Mouse (Mus musculus): ENCODE measurements around the gene Dguok. TPM values are rescaled to one million over a fixed set of nuclear protein-coding genes. Genes with fewer than 3 reads are reported as not detected.

The Dguok gene
- polyA plus RNA-seq, 1 experiment, result 54.9 TPM

- 51% methylated on average over 3 of the region's 3 CpGs for WGBS
- H3K4me1 ChIP-seq (ENCODE audit: control insufficient read depth, insufficient read depth, low read length), result peaks cover 15% of the 10 kb centered on the region
- no peak for DNase-seq
- TF ChIP-seq POLR2A (IDR thresholded peaks at IDR 0.05; ENCODE audit: borderline replicate concordance, extremely low read depth, low read depth, low read length) (0 out of 2 replicates have a peak, but pooled peaks have one; percentile 25), CTCF (IDR thresholded peaks at IDR 0.05; ENCODE audit: insufficient read depth, low read length) (no peak)
- no peak overlapping the region for H3K4me3 ChIP-seq (replicated peaks; ENCODE audit: extremely low read depth, low read depth, low read length)
Observed at GRCm38 (mm10) chr6:83502656-83503055, 4.1 kb downstream of the Dguok start.

- DNase-seq, result no peak
- no peak for TF ChIP-seq POLR2A (IDR thresholded peaks at IDR 0.05; ENCODE audit: borderline replicate concordance, extremely low read depth, low read depth, low read length)
- no peak for TF ChIP-seq CTCF (IDR thresholded peaks at IDR 0.05; ENCODE audit: insufficient read depth, low read length)
- WGBS, result 73% methylated on average over 9 of the region's 9 CpGs
- Histone ChIP-seq H3K4me3 (replicated peaks; ENCODE audit: extremely low read depth, low read depth, low read length) (no peak overlapping the region), H3K4me1 (ENCODE audit: control insufficient read depth, insufficient read depth, low read length) (peaks cover 16% of the 10 kb centered on the region)
Observed at GRCm38 (mm10) chr6:83501524-83502310, 5.1 kb downstream of the Dguok start.

- WGBS, result 70% methylated on average over 3 of the region's 3 CpGs
- DNase-seq, result no peak
- no peak overlapping the region for H3K4me3 ChIP-seq (replicated peaks; ENCODE audit: extremely low read depth, low read depth, low read length)
- peak; percentile 43; the same call in 1 of the 2 replicates for TF ChIP-seq CTCF (IDR thresholded peaks at IDR 0.05; ENCODE audit: insufficient read depth, low read length)
- TF ChIP-seq POLR2A (IDR thresholded peaks at IDR 0.05; ENCODE audit: borderline replicate concordance, extremely low read depth, low read depth, low read length), result no peak
- H3K4me1 ChIP-seq (ENCODE audit: control insufficient read depth, insufficient read depth, low read length), result peaks cover 22% of the 10 kb centered on the region
Observed at GRCm38 (mm10) chr6:83500462-83500861, 6.3 kb downstream of the Dguok start.

GRCm38 (mm10) chr6:83499078-83499477 is 7.7 kb downstream of the Dguok start:
- TF ChIP-seq CTCF (IDR thresholded peaks at IDR 0.05; ENCODE audit: insufficient read depth, low read length) (no peak), POLR2A (IDR thresholded peaks at IDR 0.05; ENCODE audit: borderline replicate concordance, extremely low read depth, low read depth, low read length) (no peak)
- H3K4me3 ChIP-seq (replicated peaks; ENCODE audit: extremely low read depth, low read depth, low read length), result no peak overlapping the region
- 94% methylated on average over 10 of the region's 10 CpGs for WGBS

GRCm38 (mm10) chr6:83496753-83497710 is 9.7 kb downstream of the Dguok start:
- TF ChIP-seq POLR2A (IDR thresholded peaks at IDR 0.05; ENCODE audit: borderline replicate concordance, extremely low read depth, low read depth, low read length), result no peak
- no peak for TF ChIP-seq CTCF (IDR thresholded peaks at IDR 0.05; ENCODE audit: insufficient read depth, low read length)
- peaks cover 13% of the 10 kb centered on the region; the same call in 1 of the 2 replicates for H3K4me1 ChIP-seq (ENCODE audit: control insufficient read depth, insufficient read depth, low read length)
- no peak for DNase-seq
- H3K4me3 ChIP-seq (replicated peaks; ENCODE audit: extremely low read depth, low read depth, low read length), result no peak overlapping the region
- WGBS, result 67% methylated on average over 22 of the region's 22 CpGs

More at GRCm38 (mm10) chr6:83499078-83499477, 7.7 kb downstream of the Dguok start:
- peaks cover 19% of the 10 kb centered on the region for H3K4me1 ChIP-seq (ENCODE audit: control insufficient read depth, insufficient read depth, low read length)
- no peak for DNase-seq

- Histone ChIP-seq H3K4me1 (ENCODE audit: control insufficient read depth, insufficient read depth, low read length) (peaks cover 9% of the 10 kb centered on the region; the same call in 1 of the 2 replicates), H3K4me3 (replicated peaks; ENCODE audit: extremely low read depth, low read depth, low read length) (no peak overlapping the region)
- WGBS, result 61% methylated on average over 9 of the region's 9 CpGs
- no peak for DNase-seq
- TF ChIP-seq CTCF (IDR thresholded peaks at IDR 0.05; ENCODE audit: insufficient read depth, low read length), result no peak
- no peak for TF ChIP-seq POLR2A (IDR thresholded peaks at IDR 0.05; ENCODE audit: borderline replicate concordance, extremely low read depth, low read depth, low read length)
Observed at GRCm38 (mm10) chr6:83496009-83496752, 10.6 kb downstream of the Dguok start.

GRCm38 (mm10) chr6:83490622-83491021 is 16.1 kb downstream of the Dguok start:
- TF ChIP-seq CTCF (IDR thresholded peaks at IDR 0.05; ENCODE audit: insufficient read depth, low read length) (no peak), POLR2A (IDR thresholded peaks at IDR 0.05; ENCODE audit: borderline replicate concordance, extremely low read depth, low read depth, low read length) (no peak)
- 29% methylated on average over 4 of the region's 4 CpGs for WGBS
- no peak overlapping the region for H3K4me3 ChIP-seq (replicated peaks; ENCODE audit: extremely low read depth, low read depth, low read length)

GRCm38 (mm10) chr6:83488200-83488599 is 18.6 kb downstream of the Dguok start:
- no peak for DNase-seq
- 83% methylated on average over 5 of the region's 5 CpGs for WGBS
- peaks cover 3% of the 10 kb centered on the region for H3K4me1 ChIP-seq (ENCODE audit: control insufficient read depth, insufficient read depth, low read length)
- TF ChIP-seq POLR2A (IDR thresholded peaks at IDR 0.05; ENCODE audit: borderline replicate concordance, extremely low read depth, low read depth, low read length) (no peak), CTCF (IDR thresholded peaks at IDR 0.05; ENCODE audit: insufficient read depth, low read length) (no peak)
- H3K4me3 ChIP-seq (replicated peaks; ENCODE audit: extremely low read depth, low read depth, low read length), result no peak overlapping the region

More at GRCm38 (mm10) chr6:83490622-83491021, 16.1 kb downstream of the Dguok start:
- no peak for DNase-seq
- H3K4me1 ChIP-seq (ENCODE audit: control insufficient read depth, insufficient read depth, low read length), result peaks cover 3% of the 10 kb centered on the region

Measured in lung, adult 2 months (tissue).